Mouse (Mus musculus): ENCODE results near the gene Cd4.
"Not testable (repeated sequence)": the region's sequence is repeated elsewhere in the genome, so short reads cannot be mapped to it uniquely, and the experiment has no call there.

Cd4 gene

DNA sequence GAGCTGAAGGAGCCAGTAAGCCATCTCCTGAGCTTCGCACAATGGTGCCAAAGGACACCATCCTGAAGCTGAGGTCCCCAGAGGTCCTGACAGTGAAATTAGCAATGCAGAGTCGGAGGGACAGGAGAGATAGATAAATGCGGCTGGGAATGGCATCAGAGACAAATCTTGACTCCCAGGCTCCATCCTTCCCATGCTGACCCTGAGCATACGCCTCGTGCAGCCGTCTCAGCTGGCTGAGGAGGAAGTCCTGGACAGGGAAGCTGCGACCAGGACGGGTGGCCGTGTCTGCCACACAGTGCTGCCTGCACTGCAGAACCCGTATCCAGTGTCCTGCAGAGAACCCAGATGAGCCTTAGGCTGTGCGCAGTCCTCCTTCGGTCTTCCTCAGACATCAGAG lies 33.4 kb downstream of the Cd4 start:
- no peak for DNase-seq (ENCODE audit: low spot score in 2 of 2)

DNA sequence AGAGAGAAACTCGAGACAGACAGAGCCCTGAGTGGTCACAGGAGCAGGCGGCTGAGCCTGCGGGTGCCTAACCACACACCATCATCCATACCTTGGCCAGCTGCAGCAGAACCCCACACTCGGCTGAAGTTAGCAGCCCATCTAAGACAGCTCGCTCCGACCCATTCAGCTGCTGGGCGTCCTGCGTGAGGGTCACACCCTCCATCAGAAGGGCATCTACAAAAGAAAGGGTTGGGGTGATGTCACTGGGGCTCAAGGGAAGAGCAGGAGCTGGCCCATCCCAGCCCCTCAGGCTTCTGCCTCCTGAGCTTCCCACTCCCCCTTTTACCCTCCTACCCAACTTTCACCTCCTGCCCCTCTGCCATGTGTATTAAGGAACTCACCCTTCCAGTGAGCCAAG lies 37.5 kb downstream of the Cd4 start:
- DNase-seq (ENCODE audit: low spot score in 2 of 2): no peak

DNA sequence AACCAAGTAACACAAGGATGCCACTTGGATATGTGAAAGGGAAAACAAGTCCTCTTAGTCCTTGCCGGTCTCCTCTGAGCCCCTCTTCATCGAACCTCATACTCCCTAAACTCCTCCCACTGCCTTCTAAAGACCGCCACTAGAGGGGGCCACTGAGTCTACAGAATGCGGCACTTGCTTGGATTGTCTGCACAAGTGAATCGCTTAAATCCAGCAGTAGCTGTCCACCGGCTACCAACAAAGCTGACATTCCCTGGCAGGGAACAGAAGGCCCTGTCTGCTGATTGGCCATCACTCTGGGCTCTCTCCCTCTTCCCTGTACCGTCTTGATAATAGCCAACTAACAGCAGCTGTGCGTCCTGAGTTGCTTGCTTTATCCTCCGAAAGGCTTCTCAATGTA lies 40.7 kb downstream of the Cd4 start:
- DNase-seq (ENCODE audit: low spot score in 2 of 2): peak; percentile 85 to 86

DNA sequence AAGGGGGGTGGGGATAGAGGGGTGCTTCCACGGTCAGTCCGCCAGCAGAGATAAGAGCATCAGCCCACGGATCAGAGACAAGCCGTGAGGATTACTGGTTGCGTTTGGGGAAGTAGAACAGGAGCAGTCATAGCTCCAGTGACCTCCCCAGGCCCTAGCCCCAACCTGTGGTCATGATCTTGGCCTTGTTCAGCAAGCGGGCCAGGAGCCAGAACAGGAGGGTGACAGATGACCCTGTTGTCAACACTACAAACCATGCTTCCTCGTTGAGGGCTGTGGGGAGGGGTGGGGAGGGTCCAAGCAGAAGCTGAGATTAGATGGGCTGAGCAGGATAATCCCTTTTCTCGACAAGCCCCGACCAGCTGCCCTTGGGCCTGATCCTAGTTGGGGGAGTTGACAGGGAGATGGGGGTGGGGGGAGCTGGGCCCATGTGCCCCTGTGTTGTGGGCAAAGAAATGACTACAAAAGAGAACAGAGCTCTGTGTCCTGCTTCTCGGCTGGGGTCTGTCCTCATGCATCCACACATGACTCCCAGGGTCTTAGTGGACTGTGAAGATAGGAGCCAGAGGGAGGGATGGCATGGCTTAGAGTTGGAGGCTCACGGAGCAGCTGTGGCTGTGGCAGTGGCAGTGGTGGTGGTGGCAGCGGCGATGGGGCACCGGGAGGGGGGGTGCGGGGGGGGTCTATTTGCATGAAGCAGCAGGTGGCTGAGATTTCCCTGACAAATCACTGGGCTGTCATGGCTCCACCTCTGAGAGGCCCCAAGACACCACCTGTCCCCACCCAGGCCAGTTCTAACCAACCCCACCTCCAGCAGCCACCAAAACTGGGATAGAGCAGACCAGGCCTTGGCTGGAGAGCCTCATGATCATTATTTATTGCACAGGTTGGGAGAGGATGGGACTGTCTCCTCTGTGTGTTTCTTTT lies 47.5 kb downstream of the Cd4 start, which contains the start of gene Gnb3:
Gnb3 (minus strand) TSS at position 35 of the 927 bp plus-strand sequence.
- DNase-seq (ENCODE audit: low spot score in 2 of 2): no peak

DNA sequence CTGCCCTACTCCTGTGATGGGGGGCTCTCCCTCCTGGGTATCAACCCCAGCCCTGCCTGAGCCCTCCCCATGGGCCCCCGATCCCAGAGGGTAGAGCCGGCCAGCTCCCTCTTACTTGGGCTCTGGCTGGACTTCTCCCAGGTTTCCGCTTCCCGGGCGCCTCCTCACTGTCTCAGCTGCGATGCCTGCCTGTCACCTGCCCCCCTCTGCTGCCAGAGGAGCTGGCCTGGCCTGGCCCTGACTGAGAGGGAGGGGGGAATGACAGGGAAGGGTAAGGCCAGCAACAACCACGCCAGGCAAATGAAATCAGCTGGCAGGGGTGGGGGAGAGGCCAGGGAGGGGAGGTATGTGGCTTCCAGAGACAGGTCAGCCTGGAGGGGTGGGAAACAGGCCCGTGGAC lies 48.2 kb downstream of the Cd4 start:
- DNase-seq (ENCODE audit: low spot score in 2 of 2): no peak

DNA sequence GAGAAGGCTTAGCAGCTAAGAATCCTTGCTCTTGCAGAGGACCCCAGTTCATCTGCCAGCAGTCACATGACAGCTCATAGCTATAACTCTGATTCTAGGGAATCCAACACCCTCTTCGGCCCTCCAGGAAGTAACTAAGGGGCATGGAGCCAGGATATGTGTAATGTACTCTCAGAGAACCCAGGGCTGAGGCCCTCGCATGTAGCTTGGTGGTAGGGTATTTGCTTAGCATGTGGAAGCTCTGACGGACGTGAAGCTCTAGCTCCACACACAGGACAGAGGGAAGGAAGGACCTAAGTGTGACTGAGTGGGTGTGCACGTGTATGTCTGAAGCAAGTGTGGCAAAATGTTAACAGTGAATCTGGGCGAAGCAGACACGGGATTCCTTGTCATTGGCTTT lies 51.6 kb downstream of the Cd4 start:
- DNase-seq (ENCODE audit: low spot score in 2 of 2): no peak

DNA sequence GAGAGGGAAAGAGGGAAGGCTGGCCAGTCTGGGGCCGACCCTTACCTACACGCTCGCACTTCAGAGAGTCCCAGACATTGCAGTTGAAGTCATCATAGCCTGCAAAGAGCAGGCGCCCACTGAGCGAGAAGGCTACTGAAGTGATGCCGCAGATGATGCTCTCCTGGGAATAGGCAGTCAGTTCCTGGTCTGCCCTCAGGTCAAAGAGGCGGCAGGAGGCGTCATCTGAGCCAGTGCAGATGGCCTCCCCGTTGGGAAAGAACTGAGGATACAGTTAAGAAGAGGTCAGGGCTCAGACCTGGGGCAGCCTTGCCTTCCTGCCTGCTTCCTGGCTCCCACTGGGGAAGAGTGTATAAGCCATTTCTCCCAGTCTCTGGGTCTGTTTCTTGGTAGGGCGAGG lies 52.5 kb downstream of the Cd4 start:
- no peak for DNase-seq (ENCODE audit: low spot score in 2 of 2)

DNA sequence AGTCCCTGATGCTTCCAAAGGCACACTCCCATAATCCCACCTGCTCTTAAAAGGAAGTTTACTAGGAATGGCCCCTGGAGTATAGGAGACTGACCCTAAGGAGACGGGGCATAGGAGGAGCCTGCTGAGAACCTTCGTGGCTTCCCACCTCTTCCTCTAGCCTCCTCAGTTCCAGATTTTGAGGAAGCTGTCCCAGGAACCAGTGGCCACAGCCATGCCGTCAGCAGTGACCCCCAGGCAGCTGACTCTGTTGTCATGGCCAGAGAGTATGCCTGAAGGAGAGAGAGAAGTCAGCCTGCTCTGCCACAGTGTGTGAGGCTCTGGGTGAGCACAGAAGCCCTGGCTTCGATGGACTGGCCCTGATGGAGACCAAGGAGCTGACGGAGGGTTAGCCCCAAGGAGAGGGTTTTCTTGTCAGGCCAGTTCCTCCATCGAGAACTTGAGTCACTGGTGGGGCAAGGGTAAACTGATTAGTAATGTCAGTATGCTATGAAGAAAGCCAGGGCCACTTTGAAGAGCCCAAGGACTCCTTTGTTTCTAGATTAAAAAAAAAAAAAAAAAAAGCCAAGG lies 53.4 kb downstream of the Cd4 start:
- peak; percentile 39 to 49 for DNase-seq (ENCODE audit: low spot score in 2 of 2)

DNA sequence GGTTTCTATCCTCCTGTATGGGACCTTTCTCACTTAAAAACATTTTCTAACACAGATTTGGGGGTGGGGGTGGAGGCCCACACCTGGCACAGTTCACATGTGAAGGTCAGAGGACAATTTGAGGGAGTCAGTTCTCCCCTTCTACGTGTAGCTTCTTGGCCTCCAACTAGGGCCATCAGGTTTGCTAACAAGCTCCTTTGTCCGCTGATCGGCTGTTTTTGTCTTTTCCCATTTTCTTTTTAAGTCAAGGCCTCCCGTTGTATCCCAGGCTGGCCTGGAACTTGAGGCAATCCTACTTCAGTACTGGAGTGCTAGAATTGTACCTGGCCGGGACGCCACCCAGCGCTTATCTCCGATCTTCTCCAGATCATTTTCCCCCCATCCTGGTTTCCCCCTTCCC lies 56.4 kb downstream of the Cd4 start:
- DNase-seq (ENCODE audit: low spot score in 2 of 2): no peak

DNA sequence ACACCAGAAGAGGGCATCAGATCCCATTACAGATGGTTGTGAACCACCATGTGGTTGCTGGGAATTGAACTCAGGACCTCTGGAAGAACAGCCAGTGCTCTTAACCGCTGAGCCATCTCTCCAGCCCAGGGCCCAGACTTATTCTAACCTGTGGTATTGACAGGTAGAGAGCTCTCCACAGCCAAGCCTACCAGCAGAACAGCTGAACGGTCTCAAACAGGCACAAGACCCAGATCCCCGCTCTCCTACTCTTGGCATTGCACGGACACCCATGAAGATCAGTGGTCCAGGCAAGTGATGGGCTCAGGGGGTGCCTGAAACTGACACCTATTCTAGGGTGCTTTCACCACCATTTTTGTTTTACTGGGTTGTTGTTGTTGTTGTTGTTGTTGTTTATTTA lies 56.8 kb downstream of the Cd4 start:
- not testable (repeated sequence) for DNase-seq (ENCODE audit: low spot score in 2 of 2)

DNA sequence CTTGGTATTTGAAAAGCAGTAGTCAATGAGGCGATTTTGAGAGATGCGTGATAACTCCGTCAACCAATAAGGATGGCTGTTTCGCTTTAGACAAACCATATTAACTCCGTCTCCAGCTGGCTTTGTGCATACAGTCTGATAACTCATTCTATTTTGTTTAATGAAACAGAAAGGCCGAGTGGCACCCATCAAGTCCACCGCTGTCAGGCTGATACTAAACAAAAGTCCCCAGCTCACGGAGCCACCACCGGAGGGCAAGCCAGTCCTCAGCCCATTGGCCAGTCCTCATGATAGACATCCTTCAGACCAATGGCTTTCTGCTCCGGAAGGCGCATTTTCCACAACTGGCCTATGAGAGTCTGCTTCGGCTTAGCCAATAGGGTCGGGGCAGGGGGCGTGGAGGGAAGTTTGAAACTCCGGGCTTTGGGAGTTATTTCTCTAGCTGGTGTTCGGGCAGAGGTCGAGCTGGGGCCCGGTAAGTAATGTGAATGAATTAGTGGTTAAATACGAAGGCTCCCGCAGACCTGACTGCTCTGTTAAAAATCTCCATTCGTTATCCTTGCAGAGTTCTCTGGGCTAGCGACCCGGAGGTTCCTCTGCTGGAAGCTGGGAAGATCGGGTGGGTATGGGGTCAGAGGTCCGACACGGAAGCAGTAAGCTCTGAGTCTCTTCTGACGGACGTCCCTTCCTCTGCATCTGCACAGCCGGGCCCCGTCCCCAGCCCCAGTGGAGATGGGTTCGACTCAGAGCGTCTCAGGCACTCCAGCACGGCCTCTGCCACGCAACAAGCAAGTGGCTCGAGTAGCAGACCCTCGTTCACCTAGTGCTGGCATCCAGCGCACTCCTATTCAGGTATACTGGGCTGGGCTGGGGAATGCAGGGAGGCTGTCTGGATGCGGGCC lies 58.0 kb downstream of the Cd4 start:
- DNase-seq (ENCODE audit: low spot score in 2 of 2): peak; percentile 86 to 91

DNA sequence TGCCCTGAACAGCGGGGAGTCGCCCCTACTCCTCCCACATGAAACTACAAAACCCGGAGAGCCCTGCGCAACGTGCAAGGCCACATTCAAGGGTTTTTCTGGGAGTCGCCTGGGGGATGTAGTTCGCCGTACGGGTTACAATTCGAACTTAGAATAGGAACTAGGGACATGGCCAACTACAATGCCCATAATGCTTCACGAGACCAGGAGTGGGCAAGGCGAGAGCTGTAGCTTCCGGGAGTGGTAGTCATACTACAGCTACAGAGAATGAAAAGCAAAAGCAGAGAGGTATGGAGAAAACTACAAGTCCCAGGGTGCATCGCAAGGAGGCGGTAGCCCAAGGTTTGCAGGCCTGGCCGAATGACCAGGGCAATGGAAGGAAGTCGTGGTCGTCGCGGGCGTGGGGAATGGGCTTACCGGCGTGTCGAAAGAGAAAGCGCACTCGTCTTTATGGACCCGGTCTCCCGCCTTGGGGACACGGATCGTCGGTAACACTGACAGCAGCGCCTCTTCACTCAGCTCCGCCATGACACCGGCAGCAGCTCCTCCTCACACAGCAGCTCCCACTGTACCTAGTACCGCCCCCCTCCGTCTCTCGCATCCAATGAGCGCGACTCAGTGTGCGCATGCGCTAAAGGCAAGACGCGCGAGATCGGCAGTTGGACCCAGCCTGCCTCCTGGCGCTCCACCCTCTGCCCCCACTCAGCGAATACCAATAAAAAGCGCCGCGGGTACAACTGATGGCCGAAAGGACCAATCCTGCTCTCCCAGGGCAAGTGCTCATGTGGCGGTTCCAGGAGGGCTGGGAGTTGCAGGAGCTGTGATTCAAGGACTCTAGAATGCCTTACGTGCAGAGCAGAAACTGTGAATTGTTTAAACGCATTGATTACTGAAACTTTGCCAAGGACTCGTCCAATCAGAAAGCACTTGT lies 58.9 kb downstream of the Cd4 start, which contains the start of the genes Usp5 and Cdca3:
Usp5 (minus strand) TSS at position 617 of the 931 bp plus-strand sequence.
Cdca3 (plus strand) TSS at position 680 of the 931 bp plus-strand sequence.
- peak; percentile 95 to 98 for DNase-seq (ENCODE audit: low spot score in 2 of 2)

DNA sequence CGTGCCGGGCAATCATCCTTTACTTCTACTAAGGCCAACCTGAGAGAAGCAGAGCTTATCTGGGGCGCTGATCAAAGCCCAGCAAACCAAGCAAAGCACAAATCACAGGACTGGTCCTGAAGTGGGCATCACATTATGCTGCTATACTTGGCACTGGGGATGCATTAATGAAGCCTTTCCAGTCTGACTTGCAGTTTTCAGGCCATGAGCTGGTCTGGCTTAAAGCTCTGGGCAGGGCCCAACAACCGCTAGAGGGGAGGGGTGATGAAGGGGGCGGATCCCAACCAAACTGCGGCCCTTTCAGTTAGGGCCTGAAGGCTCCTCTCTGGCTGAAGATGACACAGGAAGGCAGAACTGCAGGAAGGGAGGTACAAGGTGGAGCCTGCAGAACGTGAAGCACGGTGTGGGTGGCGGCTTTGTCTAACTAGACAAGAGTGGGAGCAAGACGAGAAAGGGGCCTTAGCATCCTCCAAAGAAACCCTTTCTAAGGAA lies 59.9 kb downstream of the Cd4 start:
- peak; percentile 46 to 71 for DNase-seq (ENCODE audit: low spot score in 2 of 2)

DNA sequence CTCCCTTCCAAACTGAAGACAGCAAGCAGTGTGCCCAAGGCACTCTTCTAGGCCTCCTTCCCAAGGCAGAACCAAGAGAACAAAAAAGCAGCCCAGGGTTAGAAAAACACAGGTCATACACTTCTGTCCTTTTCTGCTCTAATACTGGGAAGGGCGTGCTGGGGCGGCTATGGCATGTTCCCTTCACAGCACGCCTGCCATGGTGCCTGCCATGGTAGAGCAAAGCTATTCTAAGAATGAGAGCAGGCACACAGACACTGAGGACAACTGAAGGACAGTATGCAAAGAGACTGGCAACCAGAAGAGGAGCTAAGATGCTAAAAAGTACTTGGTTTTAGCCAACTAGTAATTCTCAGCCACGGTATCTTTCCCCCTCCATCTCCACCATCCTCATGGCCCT lies 66.0 kb downstream of the Cd4 start:
- DNase-seq (ENCODE audit: low spot score in 2 of 2): no peak

DNA sequence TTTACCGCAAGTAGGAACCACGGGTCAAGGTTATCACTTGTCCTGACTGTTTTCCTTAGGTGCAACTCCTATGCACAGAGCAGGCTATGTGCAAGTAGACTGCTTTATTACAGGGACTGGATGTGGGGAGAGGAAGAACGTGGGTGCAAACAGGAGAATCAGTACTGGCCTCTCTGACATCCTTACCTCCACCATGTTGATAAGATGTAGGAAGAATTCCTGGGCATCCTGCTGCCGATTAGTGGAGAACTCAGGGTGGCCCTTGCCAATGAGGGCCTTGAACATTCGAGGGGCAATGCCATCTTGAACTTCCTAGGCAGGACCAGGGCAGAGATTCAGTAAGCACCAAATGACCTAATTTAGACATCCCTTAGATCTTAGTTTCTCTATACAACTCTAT lies 67.1 kb downstream of the Cd4 start:
- DNase-seq (ENCODE audit: low spot score in 2 of 2): no peak

DNA sequence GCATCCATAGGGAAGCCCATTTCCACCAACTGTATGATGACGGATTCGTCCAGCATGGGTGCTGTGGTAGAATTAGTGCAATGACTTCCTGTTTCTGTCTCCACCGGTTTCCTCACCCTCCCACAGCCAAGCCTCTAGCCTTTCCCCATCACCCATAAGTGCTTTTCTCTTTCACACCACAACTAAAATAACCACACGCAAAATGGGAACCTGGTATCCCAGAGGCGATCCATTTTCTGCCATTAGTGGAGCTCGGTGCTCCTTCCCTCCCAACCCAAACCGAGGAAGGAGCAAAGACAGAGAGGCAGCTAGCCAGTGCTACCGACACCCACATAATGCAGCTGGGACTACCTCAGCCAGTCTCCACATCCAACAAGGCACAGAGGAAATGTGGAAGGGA lies 70.0 kb downstream of the Cd4 start:
- no peak for DNase-seq (ENCODE audit: low spot score in 2 of 2)

DNA sequence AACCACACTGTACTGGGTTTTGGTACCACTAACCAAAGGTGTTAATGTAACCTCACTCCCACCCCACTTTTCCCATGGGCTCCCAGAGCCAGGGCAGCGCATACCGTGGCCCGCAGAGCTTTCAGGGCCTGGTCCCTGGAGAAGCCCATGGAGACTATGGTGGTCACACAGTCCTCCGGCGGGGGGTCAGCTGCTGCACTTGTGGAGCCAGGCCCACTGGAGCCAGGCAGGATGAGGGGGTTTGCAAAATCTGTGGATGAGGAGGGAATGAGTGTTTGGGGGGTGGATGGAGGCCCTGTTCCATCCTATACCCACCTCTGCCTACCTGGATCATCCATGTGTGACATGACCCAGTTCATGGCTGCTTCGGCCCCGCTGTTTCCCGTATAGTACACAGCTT lies 70.5 kb downstream of the Cd4 start:
- DNase-seq (ENCODE audit: low spot score in 2 of 2): no peak

DNA sequence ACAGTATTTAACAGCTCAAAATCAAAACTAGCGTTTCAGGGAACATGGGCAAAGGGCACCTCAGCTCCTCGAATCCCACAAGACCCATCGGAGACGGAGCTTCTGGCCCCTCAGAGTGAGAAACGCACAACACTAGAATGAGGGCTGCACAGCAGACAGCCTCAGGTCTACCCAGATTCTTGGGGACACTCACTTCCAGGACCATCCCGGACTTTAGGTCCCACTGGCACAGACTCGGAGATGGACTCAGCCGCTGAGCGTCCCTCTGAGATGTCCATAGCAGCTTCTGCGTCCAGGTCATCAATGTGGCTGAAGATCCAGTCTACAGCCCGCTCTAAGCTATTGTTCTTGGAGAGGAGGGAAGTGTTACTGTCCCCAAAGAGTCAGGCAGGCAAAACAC lies 70.9 kb downstream of the Cd4 start:
- DNase-seq (ENCODE audit: low spot score in 2 of 2): no peak

DNA sequence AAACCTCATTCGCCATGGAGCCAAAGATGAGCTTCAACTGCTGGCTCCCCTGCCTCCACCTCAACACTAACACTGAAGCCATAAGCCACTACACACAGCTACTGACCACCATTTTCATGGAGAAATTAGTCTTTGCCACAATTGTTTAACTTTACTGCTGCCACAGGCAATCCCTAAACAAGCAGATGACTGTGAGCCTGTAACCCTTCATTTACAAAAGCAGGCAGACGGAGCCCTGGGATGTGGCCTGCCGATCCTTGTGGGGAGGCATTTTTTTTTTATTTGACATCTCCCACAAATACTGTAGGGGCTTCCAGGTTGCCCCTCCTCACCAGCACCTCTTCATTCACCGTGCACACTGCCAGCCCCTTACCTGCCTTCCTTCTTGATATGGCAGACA lies 71.4 kb downstream of the Cd4 start:
- DNase-seq (ENCODE audit: low spot score in 2 of 2): no peak

DNA sequence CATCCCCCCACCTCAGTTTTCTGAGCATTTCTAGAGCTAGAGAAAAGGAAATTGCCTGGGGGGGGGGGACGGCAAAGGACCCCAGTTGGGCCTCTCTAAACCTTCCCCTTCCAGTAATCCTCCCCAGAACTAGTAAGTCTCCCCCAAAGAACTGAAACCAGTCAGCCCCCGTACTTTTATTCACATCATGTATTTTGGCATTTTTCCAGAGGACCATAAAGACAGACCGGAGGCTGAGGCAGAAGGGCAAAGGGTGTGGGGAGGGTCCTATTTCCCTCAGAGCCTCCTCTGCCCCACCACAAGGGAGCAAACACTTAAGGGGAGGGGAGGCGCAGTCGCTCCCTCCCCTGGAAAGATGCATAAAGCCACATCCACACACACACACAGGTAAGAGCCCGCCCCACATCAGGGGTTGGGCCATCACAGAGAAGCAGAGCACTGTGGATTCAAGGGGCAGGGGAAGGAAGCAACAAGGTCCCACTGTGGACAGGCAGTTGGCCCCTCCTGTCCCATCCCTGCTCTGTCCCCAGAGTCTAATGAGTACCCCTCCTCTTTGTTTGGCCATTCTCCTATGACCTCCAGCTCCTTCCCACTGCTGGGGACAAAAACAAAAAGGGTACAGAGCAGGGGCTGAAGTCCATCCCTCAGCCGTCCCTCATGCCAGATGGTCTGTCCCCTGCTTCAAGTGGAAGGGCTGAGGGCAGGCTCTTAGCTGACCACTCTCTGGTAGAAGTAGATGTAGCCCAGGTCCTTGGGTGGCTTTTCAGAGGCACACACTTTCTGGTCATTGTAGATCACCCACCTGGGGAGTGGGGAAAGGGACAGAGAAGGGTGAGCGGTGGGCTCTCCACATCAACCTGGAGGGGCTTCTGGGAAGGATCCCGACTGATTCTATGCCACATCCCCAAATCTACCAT lies 72.9 kb downstream of the Cd4 start:
- no peak for DNase-seq (ENCODE audit: low spot score in 2 of 2)

All from urinary bladder, postnatal 36 days (tissue).